Mouse (Mus musculus): ENCODE results near the gene Ppp2r5d. TPM values are rescaled to one million over a fixed set of nuclear protein-coding genes. Genes with fewer than 3 reads are reported as not detected.
A peak's percentile ranks its signal among the peaks of the same experiment; 100 is the strongest.

Gene Ppp2r5d
- polyA plus RNA-seq (2016; fragmentation: Nextera tagmentation; extraction: Ambion mirVana): 103 and 106 TPM in 2 replicates

DNA sequence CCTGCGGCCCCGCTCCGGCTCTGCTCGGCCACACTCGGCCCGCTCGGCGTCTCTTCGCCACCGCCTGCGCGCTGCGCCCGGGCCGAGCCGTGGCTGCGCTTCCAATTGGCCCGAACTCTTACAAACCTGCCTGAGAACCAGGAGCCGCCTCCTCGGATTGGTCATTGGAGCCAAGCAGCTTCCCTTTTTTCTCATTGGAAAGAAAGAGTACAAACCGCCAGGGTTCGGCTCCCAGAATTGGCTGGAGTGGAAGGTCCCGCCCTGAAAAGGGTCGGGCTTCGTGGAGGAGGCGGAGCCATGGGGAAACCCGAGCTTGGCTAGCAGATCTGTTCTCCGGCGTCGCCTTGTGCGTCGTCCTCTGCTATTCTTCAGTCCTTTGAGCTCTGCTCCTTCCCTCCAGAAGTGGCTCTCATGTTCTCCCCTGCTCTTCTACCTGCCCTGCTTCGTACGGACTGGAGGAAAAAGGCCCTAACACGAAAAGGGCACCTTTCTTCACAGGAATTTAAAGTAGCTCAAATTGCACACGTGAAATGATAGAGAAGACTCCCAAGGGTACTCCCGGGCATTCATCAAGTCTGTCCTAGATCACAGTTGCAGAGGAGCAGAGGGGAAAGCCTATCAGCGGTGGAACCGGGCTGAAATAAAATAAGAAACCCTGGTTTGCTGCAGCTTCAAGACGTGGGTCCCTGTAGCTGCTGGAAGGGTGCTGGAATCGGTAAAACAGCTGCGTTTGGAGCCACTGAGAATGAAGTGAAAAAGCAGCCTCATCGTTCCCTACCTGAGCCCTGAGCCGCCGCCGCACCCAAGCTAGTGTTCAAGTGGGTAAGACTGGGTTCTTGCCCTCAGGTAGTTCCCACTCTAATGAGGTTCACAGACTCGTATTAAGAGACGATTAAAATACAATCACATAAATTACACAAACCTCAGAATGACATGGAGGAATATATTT lies at the start of gene Ppp2r5d:
TSS of gene Ppp2r5d (minus strand) at position 225 of the 949 bp plus-strand sequence.
- H3K4me3 ChIP-seq: peak within 1 kb of the TSS; percentile 93
- WGBS: 2% methylated on average over 48 of the region's 48 CpGs
- peak within 1 kb of the TSS; percentile 92 for H3K27ac ChIP-seq
- H3K36me3 ChIP-seq: no peaks in the 10 kb centered on the region
- H3K4me1 ChIP-seq: peaks cover 39% of the 10 kb centered on the region
- no peaks in the 10 kb centered on the region for H3K27me3 ChIP-seq
- H3K9me3 ChIP-seq (replicated peaks): no peaks in the 10 kb centered on the region
- peak within 1 kb of the TSS; percentile 79 for H3K4me2 ChIP-seq (replicated peaks)
- ATAC-seq (ENCODE audit: low FRiP score): peak; percentile 95
- H3K9ac ChIP-seq: peak within 1 kb of the TSS; percentile 93

DNA sequence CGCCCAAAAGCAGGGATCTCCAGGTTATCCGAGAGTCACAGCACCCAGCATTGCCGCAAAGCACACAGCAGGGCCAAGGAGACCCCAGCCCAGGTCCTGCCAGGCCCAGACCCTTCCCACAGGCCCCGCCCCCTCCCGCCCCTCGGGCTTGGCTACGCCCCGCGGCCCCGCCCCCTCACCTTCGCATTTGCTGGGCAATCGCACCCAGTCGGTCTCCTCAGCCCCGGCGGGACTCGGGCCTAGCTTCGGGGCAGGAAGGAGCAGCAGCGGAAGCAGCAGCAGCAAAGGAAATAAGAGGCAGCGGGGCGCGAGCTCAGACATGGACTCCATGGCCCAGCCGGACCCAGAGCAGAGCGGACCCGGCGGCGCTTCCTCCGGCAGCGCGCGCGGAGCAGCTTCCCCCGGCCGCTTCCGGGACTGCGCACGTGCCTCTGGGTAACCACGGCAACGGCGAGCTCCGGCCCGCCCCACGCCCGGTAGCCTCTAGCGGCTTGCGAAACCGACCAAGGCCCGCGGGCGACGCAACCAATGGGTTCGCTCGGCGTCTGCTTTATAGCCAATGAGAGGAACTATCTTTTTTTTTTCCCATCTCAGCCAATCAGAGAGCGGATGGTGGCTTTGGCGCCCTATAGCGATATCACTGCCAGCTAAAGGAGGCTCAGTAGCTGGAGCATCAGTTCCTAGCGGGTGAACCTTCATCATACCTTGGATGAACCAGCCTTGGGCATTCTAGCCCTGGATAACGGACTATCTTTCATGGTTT lies 47.1 kb upstream of the Ppp2r5d start, which contains the start of gene Cnpy3:
TSS of gene Cnpy3 (minus strand) at position 421 of the 763 bp plus-strand sequence.
- no peaks in the 10 kb centered on the region for H3K9me3 ChIP-seq (replicated peaks)
- WGBS: under 1% methylated on average over 58 of the region's 58 CpGs
- peak; percentile 99 for ATAC-seq (ENCODE audit: low FRiP score)
- peak within 1 kb of the TSS; percentile 78 for H3K4me3 ChIP-seq
- H3K36me3 ChIP-seq: peaks cover 4% of the 10 kb centered on the region; the same call in 1 of the 2 replicates
- peak within 1 kb of the TSS; percentile 74 for H3K9ac ChIP-seq
- peak within 1 kb of the TSS; percentile 88 for H3K27ac ChIP-seq
- no peaks in the 10 kb centered on the region for H3K27me3 ChIP-seq
- H3K4me2 ChIP-seq (replicated peaks): peak within 1 kb of the TSS; percentile 78
- H3K4me1 ChIP-seq: peaks cover 15% of the 10 kb centered on the region

DNA sequence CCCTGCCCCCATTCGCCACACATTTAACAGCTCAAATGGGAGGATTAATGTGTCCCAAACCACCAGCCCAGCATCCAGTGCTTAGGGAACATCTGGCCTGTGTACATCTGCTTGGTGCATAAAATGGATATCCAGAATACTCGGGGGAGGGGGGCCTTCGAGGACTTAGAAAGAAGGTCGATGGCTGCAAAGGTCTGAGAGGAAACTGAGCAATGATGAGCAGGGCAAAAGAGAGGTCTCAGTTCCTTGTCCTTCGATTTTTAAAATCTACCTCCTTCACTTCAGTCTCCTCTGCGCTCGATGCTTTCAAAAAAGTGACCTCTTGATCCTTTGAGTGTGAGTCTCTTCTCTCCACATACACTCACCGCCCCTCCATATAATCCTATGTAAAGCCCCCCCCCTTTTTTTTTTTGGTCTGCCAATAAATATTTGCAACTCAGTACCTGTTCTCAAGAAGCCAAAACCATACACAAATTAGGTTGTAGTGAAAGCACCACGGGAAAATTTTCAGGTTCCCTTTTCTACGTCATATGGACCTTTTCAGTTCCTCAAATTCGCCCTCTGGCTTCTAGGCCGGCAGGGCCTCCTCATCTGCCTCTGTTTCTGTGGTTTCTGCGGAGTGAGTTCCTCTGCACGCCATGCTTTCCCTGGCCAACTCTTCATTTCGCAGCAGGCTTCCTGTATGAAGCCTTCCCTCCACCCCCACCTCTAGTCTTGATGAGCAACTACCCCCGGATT lies 46.3 kb upstream of the Ppp2r5d start:
- peak; percentile 42; the same call in 1 of the 2 replicates for ATAC-seq (ENCODE audit: low FRiP score)

DNA sequence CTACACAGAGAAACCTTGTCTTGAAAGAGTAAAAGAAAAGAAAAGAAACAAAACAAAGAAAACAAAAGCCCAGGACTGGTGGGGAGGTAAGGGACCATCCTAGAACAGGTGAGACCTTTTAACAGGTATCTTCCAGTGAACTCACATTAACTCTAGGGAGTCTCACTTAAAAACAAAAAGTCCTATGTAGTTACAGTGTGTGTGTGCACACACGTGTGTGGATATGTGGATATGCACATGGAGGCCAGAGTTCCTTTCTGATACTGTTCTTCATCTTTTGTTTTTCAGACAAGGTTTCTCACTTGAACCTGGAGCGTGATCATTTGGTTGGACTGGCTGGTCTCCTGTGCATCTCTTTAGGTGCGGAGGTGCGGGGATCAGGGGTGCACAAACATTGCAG lies 45.7 kb upstream of the Ppp2r5d start:
- peak overlapping the region; percentile 74 for H3K9ac ChIP-seq
- WGBS: 95% methylated on average over 4 of the region's 4 CpGs

More for the DNA sequence above, 46.3 kb upstream of the Ppp2r5d start:
- H3K27me3 ChIP-seq: no peaks in the 10 kb centered on the region
- WGBS: 27% methylated on average over 16 of the region's 16 CpGs
- H3K9me3 ChIP-seq (replicated peaks): no peaks in the 10 kb centered on the region
- peak overlapping the region; percentile 78 for H3K4me2 ChIP-seq (replicated peaks)
- H3K4me1 ChIP-seq: peaks cover 15% of the 10 kb centered on the region
- peaks cover 12% of the 10 kb centered on the region; the same call in 1 of the 2 replicates for H3K36me3 ChIP-seq
- H3K4me3 ChIP-seq: peak overlapping the region; percentile 78
- H3K9ac ChIP-seq: peak overlapping the region; percentile 74
- peak overlapping the region; percentile 88 for H3K27ac ChIP-seq

DNA sequence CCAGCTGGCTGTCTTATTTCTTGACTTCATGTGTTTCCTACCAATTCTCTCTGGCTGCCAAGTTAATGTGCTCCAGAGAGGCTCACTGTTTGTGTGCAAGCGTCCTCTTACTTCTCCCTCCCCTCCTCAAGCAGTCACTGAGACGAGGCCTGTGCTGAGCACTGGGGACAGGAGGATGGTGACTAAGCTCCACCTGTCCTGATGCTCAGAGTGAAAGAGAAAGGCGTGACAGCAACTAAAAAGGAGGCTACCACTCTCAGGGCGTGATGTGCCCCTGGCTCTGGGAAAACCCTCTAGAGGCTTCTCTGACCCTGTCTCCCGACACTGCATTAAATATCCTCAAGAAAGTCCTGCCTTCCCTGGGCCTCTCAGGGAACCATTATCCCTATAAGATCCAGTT lies 44.4 kb upstream of the Ppp2r5d start:
- Histone ChIP-seq H3K36me3 (peaks cover 21% of the 10 kb centered on the region), H3K9me3 (replicated peaks) (no peaks in the 10 kb centered on the region), H3K9ac (no peak overlapping the region), H3K27ac (no peak overlapping the region), H3K4me2 (replicated peaks) (no peak overlapping the region), H3K27me3 (no peaks in the 10 kb centered on the region), H3K4me1 (peaks cover 15% of the 10 kb centered on the region), H3K4me3 (no peak overlapping the region)
- 85% methylated on average over 5 of the region's 5 CpGs for WGBS
- no peak for ATAC-seq (ENCODE audit: low FRiP score)

More for the DNA sequence above, 45.7 kb upstream of the Ppp2r5d start:
- H3K4me3 ChIP-seq: 0 out of 2 replicates have a peak overlapping the region, but pooled peaks have one; percentile 78
- H3K4me1 ChIP-seq: peaks cover 15% of the 10 kb centered on the region
- peaks cover 18% of the 10 kb centered on the region; the same call in 1 of the 2 replicates for H3K36me3 ChIP-seq
- H3K27ac ChIP-seq: no peak overlapping the region
- no peak for ATAC-seq (ENCODE audit: low FRiP score)
- no peaks in the 10 kb centered on the region for H3K27me3 ChIP-seq
- H3K9me3 ChIP-seq (replicated peaks): no peaks in the 10 kb centered on the region
- H3K4me2 ChIP-seq (replicated peaks): peak overlapping the region; percentile 78

DNA sequence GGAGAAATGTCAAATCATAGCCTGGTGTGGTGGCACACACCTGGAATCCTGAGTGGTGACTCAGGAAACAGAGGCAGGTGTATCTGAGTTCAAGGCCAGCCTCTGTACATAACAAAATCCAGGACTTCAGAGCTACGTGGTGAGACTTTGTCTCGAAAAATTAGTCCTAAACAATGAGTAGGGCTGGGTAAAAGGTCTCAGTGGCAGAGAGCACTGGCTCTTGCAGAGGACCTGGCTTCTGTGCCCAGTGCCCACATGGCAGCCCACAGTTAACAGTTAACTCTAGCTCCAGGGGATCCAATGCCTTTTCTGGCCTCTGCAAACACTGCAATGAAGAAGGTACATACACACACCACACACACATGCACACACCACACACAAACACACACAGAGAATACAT lies 42.9 kb upstream of the Ppp2r5d start:
- no peak for ATAC-seq (ENCODE audit: low FRiP score)
- H3K27ac ChIP-seq: no peak overlapping the region
- WGBS: 93% methylated on average over 2 of the region's 2 CpGs

DNA sequence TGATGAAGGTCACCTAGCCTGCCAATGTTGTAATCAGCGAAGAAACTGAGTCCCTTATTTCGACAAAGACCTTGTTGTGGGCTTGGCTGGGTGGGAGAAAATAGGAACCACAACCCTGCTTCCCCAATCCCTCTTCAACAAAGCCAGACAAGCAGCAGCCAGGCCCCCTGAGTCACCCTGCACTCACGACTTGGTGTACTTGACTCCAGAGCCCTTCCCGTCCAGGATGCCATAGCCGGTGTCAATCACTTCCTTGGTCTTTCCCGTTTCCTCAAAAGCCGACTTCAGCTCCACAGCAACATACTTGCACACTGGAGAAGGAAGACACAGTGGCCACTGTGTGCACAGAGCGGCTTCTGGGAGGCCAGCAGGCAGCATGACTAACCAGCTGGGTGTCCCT lies 42.3 kb upstream of the Ppp2r5d start:
- Histone ChIP-seq H3K4me3 (no peak overlapping the region), H3K4me2 (replicated peaks) (no peak overlapping the region), H3K9me3 (replicated peaks) (no peaks in the 10 kb centered on the region), H3K9ac (no peak overlapping the region), H3K27ac (no peak overlapping the region), H3K27me3 (no peaks in the 10 kb centered on the region), H3K4me1 (peaks cover 11% of the 10 kb centered on the region), H3K36me3 (peaks cover 40% of the 10 kb centered on the region)
- no peak for ATAC-seq (ENCODE audit: low FRiP score)
- 88% methylated on average over 8 of the region's 8 CpGs for WGBS

More for the DNA sequence above, 42.9 kb upstream of the Ppp2r5d start:
- H3K27me3 ChIP-seq: no peaks in the 10 kb centered on the region
- no peak overlapping the region for H3K4me2 ChIP-seq (replicated peaks)
- peaks cover 34% of the 10 kb centered on the region for H3K36me3 ChIP-seq
- no peaks in the 10 kb centered on the region for H3K9me3 ChIP-seq (replicated peaks)
- H3K9ac ChIP-seq: no peak overlapping the region
- no peak overlapping the region for H3K4me3 ChIP-seq
- peaks cover 15% of the 10 kb centered on the region for H3K4me1 ChIP-seq

DNA sequence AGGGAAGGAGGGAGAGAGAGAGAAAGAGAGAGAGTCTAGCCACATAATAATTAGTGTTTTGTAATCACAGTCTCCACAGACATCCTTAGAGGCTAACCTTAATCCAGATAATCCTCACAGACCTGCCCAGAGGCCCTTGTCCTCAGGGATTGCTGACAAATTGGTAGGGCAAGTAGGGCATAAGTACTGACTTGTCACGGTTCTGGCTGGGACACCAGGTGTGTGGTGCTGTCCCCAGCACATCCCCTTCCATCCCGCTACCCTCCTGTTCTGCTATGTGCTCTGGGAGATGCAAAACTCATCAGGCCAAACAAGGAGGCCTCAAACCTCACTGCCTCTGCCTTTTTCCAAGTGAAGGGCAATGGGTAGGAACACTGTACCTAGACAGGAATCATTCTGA lies 40.6 kb upstream of the Ppp2r5d start:
- H3K4me1 ChIP-seq: peaks cover under 1% of the 10 kb centered on the region
- no peaks in the 10 kb centered on the region for H3K9me3 ChIP-seq (replicated peaks)
- WGBS: 93% methylated on average over 2 of the region's 2 CpGs
- no peaks in the 10 kb centered on the region for H3K27me3 ChIP-seq
- no peak overlapping the region for H3K27ac ChIP-seq
- ATAC-seq (ENCODE audit: low FRiP score): no peak
- H3K9ac ChIP-seq: no peak overlapping the region
- H3K4me2 ChIP-seq (replicated peaks): no peak overlapping the region
- peaks cover 47% of the 10 kb centered on the region for H3K36me3 ChIP-seq
- H3K4me3 ChIP-seq: no peak overlapping the region

DNA sequence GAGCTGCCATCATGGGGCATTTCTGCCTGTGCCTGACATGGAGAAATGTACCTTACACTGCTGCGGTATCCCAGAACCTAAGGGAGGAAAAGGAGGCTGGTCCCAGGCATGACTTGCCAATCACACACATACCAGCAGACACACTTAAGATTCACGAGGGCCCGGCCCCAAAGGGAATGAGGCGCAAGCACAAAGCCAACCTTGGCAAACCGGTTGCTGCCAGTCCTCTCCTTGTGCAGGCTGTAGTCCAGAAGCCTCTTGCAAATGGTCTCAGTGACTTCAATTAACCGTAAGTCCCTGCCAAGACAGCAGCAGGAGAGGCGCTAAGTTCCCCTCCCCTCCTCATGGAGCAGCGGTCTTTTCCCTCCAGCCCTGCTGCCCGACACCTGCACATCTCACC lies 38.1 kb upstream of the Ppp2r5d start:
- Histone ChIP-seq H3K27ac (no peak overlapping the region), H3K9ac (no peak overlapping the region), H3K36me3 (peaks cover 47% of the 10 kb centered on the region), H3K4me1 (no peaks in the 10 kb centered on the region), H3K27me3 (no peaks in the 10 kb centered on the region), H3K9me3 (replicated peaks) (no peaks in the 10 kb centered on the region), H3K4me2 (replicated peaks) (no peak overlapping the region), H3K4me3 (no peak overlapping the region)
- 90% methylated on average over 9 of the region's 9 CpGs for WGBS
- ATAC-seq (ENCODE audit: low FRiP score): no peak

DNA sequence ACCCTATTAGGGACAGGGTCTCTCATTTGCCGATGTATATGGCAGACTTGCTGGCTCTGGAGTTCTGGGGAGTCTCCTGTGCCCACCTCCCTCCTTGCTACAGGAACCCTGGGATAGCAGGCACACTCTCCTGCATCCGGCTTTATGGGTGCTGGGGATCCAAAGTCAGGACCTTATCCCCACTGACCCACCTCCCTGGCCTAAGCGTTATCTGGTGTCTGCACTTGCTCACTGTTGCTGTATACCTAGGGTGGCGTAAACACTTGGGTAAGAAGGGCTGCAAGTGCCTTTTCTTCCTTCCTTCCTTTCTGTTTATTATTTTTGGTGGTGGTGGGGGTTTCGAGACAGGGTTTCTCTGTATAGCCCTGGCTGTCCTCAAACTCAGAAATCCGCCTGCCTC lies 36.4 kb upstream of the Ppp2r5d start:
- no peak for ATAC-seq (ENCODE audit: low FRiP score)
- Histone ChIP-seq H3K4me2 (replicated peaks) (no peak overlapping the region), H3K36me3 (peaks cover 49% of the 10 kb centered on the region), H3K4me1 (no peaks in the 10 kb centered on the region), H3K27me3 (no peaks in the 10 kb centered on the region), H3K9me3 (replicated peaks) (no peaks in the 10 kb centered on the region), H3K27ac (no peak overlapping the region), H3K9ac (no peak overlapping the region), H3K4me3 (no peak overlapping the region)
- WGBS: 93% methylated on average over 6 of the region's 6 CpGs

DNA sequence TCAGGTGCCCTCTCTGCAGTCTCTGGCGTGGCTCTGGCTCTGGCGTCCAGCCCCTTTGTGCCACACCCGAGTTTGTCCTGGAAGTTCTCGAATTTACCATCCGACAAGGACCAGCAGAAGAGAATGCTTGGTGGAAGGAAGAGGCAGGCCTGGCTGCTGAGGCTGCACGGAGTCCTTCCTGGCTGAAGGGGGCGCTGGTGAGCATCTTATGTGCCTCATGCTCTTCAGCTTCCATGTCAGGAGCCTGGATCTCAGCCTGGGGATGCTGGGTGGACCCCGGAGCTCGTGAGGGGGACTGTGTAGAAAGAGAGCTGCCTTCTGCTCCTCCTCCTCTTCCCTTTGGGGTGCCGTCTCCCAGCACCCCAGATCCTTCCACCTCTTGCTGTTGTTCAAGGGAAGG lies 31.2 kb upstream of the Ppp2r5d start:
- no peak for ATAC-seq (ENCODE audit: low FRiP score)
- H3K27me3 ChIP-seq: no peaks in the 10 kb centered on the region
- no peaks in the 10 kb centered on the region for H3K9me3 ChIP-seq (replicated peaks)
- no peaks in the 10 kb centered on the region for H3K4me1 ChIP-seq
- peaks cover 33% of the 10 kb centered on the region for H3K36me3 ChIP-seq
- H3K4me3 ChIP-seq: no peak overlapping the region
- no peak overlapping the region for H3K9ac ChIP-seq
- H3K4me2 ChIP-seq (replicated peaks): no peak overlapping the region
- no peak overlapping the region for H3K27ac ChIP-seq
- 64% methylated on average over 10 of the region's 10 CpGs for WGBS

All from hindbrain, embryonic 12.5 days (tissue).